Mouse (Mus musculus) stomach, postnatal 0 days (tissue): ENCODE measurements at regions not wholly inside any gene's neighbourhood (a gene's known extent, or its start where the extent isn't known, plus 50 kb on each side); places are given as distances from the start of the nearest gene placed in this dataset.

ENCODE experiments used
- CTCF ChIP-seq: IDR thresholded peaks from 2 replicates; pipeline ENCODE4 v1.5.1; 2016; ENCODE audit warnings: antibody characterized with exemption, low read depth, mild to moderate bottlenecking, moderate library complexity
- EP300 ChIP-seq: optimal IDR thresholded peaks from 2 replicates; pipeline ENCODE3; 2016; ENCODE audit warnings: antibody characterized with exemption

- TF ChIP-seq CTCF: no peak
- no peak for TF ChIP-seq EP300
Observed at GRCm38 (mm10) chr12:12551818-12552217, 289.9 kb downstream of the Fam49a start.
